Comparison of ENCODE assay signal across 32 mouse cellular contexts in genomic region chr1:51743756-51744425, GRCm38 (mm10).
A peak's percentile ranks its signal among the peaks of the same experiment; 100 is the strongest.
DNase-seq lines count a peak whose midpoint lies in the region; ATAC-seq and TF ChIP-seq lines count a peak whose summit lies in the region.
"Had no signal": no experiment of that assay in that cellular context is flagged by ENCODE, and none has a peak within 500 bp of the region (broad histone marks: within the 10 kb centered on the region; RNA-seq: fewer than 3 reads in every experiment).

No protein-coding gene starts in this region.

- ATAC-seq in forebrain, embryonic 14.5 days = no peak
- ATAC-seq in midbrain, postnatal 0 days (ENCODE audit: low FRiP score) = no peak
- ATAC-seq in midbrain, embryonic 14.5 days (ENCODE audit: low FRiP score, low TSS enrichment) = no peak
- ATAC-seq in inflammation-experienced regulatory T-cells, adult 6 months = no peak
- ATAC-seq: CD4-positive, CD25-positive, alpha-beta regulatory T cell, adult 4 months; intestine, postnatal 0 days had no signal

- TF ChIP-seq CTCF in midbrain, postnatal 0 days (IDR thresholded peaks at IDR 0.05) = peak; percentile 13; the same call in 1 of the 2 replicates

- 90% methylated on average over 3 of the region's 3 CpGs for WGBS in forebrain, embryonic 14.5 days
- WGBS in forebrain, embryonic 10.5 days = 95% methylated on average over 3 of the region's 3 CpGs
- WGBS in midbrain, postnatal 0 days = 98% methylated on average over 3 of the region's 3 CpGs
- WGBS in midbrain, embryonic 14.5 days = 98% methylated on average over 3 of the region's 3 CpGs

- H3K4me3 ChIP-seq in forebrain, embryonic 14.5 days (ENCODE audit: low read depth, low read length) = no peak overlapping the region
- H3K4me3 ChIP-seq in forebrain, embryonic 10.5 days = no peak overlapping the region
- H3K4me3 ChIP-seq in midbrain, postnatal 0 days (ENCODE audit: low read depth, low read length) = no peak overlapping the region
- no peak overlapping the region for H3K4me3 ChIP-seq in midbrain, embryonic 14.5 days (replicated peaks; ENCODE audit: low read depth, low read length)
- H3K4me3 ChIP-seq: erythroblast, embryonic 14.5 days; forebrain, embryonic 12.5 days; hindbrain, embryonic 13.5 days; limb, embryonic 13.5 days; lung, embryonic 15.5 days had no signal

- no peaks in the 10 kb centered on the region for H3K27me3 ChIP-seq in forebrain, embryonic 14.5 days (replicated peaks; ENCODE audit: control insufficient read depth, insufficient read depth, low read length)
- no peaks in the 10 kb centered on the region for H3K27me3 ChIP-seq in forebrain, embryonic 10.5 days (ENCODE audit: poor library complexity, severe bottlenecking)
- H3K27me3 ChIP-seq in midbrain, postnatal 0 days (ENCODE audit: insufficient read depth, low read length) = no peaks in the 10 kb centered on the region
- no peaks in the 10 kb centered on the region for H3K27me3 ChIP-seq in midbrain, embryonic 14.5 days (ENCODE audit: control insufficient read depth, insufficient read depth, low read length)
- H3K27me3 ChIP-seq: forebrain, embryonic 12.5 days; hindbrain, embryonic 13.5 days; limb, embryonic 13.5 days; lung, embryonic 15.5 days had no signal

- peaks cover 7% of the 10 kb centered on the region for H3K36me3 ChIP-seq in forebrain, embryonic 14.5 days (ENCODE audit: control insufficient read depth, insufficient read depth, low read length)
- peaks cover 31% of the 10 kb centered on the region for H3K36me3 ChIP-seq in forebrain, embryonic 10.5 days (replicated peaks)
- H3K36me3 ChIP-seq in midbrain, postnatal 0 days (ENCODE audit: insufficient read depth, low read length) = 0 out of 2 replicates have a peak, but pooled peaks cover 2% of the 10 kb centered on the region
- peaks cover under 1% of the 10 kb centered on the region; the same call in 1 of the 2 replicates for H3K36me3 ChIP-seq in midbrain, embryonic 14.5 days (ENCODE audit: control insufficient read depth, insufficient read depth, low read length)
- H3K36me3 ChIP-seq: G1E; lung, embryonic 15.5 days had no signal

- no peak overlapping the region for H3K4me2 ChIP-seq in forebrain, embryonic 14.5 days (ENCODE audit: low read length)
- H3K4me2 ChIP-seq in midbrain, postnatal 0 days (ENCODE audit: low read depth, low read length, poor library complexity, severe bottlenecking) = no peak overlapping the region
- no peak overlapping the region for H3K4me2 ChIP-seq in midbrain, embryonic 14.5 days (ENCODE audit: low read length)
- H3K4me2 ChIP-seq: forebrain, embryonic 12.5 days; heart, embryonic 11.5 days; hindbrain, embryonic 13.5 days; limb, embryonic 13.5 days; liver, embryonic 11.5 days; lung, embryonic 15.5 days; midbrain, embryonic 11.5 days had no signal

- peak; percentile 17 for DNase-seq in forebrain, embryonic 14.5 days (ENCODE audit: low spot score)
- no peak for DNase-seq in forebrain, embryonic 10.5 days (ENCODE audit: extremely low spot score, low spot score)
- no peak for DNase-seq in midbrain, postnatal 0 days (ENCODE audit: low spot score)
- DNase-seq in midbrain, embryonic 14.5 days = no peak
- peak; percentile 67 for DNase-seq in adipocyte (ENCODE audit: low spot score)
- no peak for DNase-seq in neural tube, embryonic 10.5 days (ENCODE audit: extremely low spot score, low spot score)
- DNase-seq: adrenal gland, adult 8-10 months; cerebellum, adult 2 months; cerebellum, postnatal 14 days; gastrocnemius, postnatal 25 days; heart, adult 18-20 months; heart, postnatal 36 days; kidney, adult 9 months; kidney, postnatal 10 days; layer of hippocampus, adult 9-11 months; retina, postnatal 1 day; right cerebral cortex, postnatal 25 days; spleen, adult 18-20 months; thymus, adult 2 months; thymus, postnatal 36 days had no signal

- no peak overlapping the region for H3K27ac ChIP-seq in forebrain, embryonic 14.5 days (ENCODE audit: low read depth, low read length)
- no peak overlapping the region for H3K27ac ChIP-seq in forebrain, embryonic 10.5 days
- H3K27ac ChIP-seq in midbrain, postnatal 0 days (ENCODE audit: low read depth, low read length) = no peak overlapping the region
- H3K27ac ChIP-seq in midbrain, embryonic 14.5 days (replicated peaks; ENCODE audit: low read depth, low read length) = no peak overlapping the region
- H3K27ac ChIP-seq: forebrain, embryonic 12.5 days; hindbrain, embryonic 13.5 days; limb, embryonic 13.5 days; lung, embryonic 15.5 days had no signal

- no peak overlapping the region for H3K9ac ChIP-seq in forebrain, embryonic 14.5 days (ENCODE audit: low read length)
- H3K9ac ChIP-seq in midbrain, postnatal 0 days (replicated peaks; ENCODE audit: low read length, poor library complexity, severe bottlenecking) = no peak overlapping the region
- no peak overlapping the region for H3K9ac ChIP-seq in midbrain, embryonic 14.5 days (replicated peaks; ENCODE audit: low read length)
- H3K9ac ChIP-seq: forebrain, embryonic 12.5 days; hindbrain, embryonic 13.5 days; limb, embryonic 13.5 days; lung, embryonic 15.5 days had no signal

- no peaks in the 10 kb centered on the region for H3K4me1 ChIP-seq in forebrain, embryonic 14.5 days (ENCODE audit: control insufficient read depth, insufficient read depth, low read length)
- H3K4me1 ChIP-seq in forebrain, embryonic 10.5 days = peaks cover 22% of the 10 kb centered on the region
- H3K4me1 ChIP-seq in midbrain, postnatal 0 days (ENCODE audit: insufficient read depth, low read length) = no peaks in the 10 kb centered on the region
- H3K4me1 ChIP-seq in midbrain, embryonic 14.5 days (ENCODE audit: control insufficient read depth, insufficient read depth, low read length) = no peaks in the 10 kb centered on the region; the same call in 1 of the 2 replicates

- no peaks in the 10 kb centered on the region for H3K9me3 ChIP-seq in forebrain, embryonic 14.5 days (replicated peaks; ENCODE audit: control insufficient read depth, low read length)
- H3K9me3 ChIP-seq in forebrain, embryonic 10.5 days = no peaks in the 10 kb centered on the region
- H3K9me3 ChIP-seq in midbrain, postnatal 0 days (ENCODE audit: low read length) = no peaks in the 10 kb centered on the region
- H3K9me3 ChIP-seq in midbrain, embryonic 14.5 days (ENCODE audit: control insufficient read depth, low read length) = no peaks in the 10 kb centered on the region
- H3K9me3 ChIP-seq: forebrain, embryonic 12.5 days; G1E; hindbrain, embryonic 13.5 days; limb, embryonic 13.5 days; lung, embryonic 15.5 days had no signal

Comparison
In these comparisons a context has a peak if more than half of its experiments do, and no peak if none do; other contexts are left out.
1. DNase-seq: peak in forebrain, embryonic 14.5 days (single experiment) and adipocyte (single experiment); none in forebrain, embryonic 10.5 days (single experiment), midbrain, postnatal 0 days (single experiment), midbrain, embryonic 14.5 days (single experiment) and neural tube, embryonic 10.5 days (single experiment).